In genomic region chr11:51856616-51857080, GRCm38 (mm10) we compare ENCODE assay signal across 8 mouse cellular contexts. TPM values are rescaled to one million over a fixed set of nuclear protein-coding genes. Genes with fewer than 3 reads are reported as not detected.
DNase-seq lines count a peak whose midpoint lies in the region; ATAC-seq and TF ChIP-seq lines count a peak whose summit lies in the region.

No protein-coding gene starts in this region.

- WGBS in hindbrain, postnatal 0 days, result under 1% methylated on average over 40 of the region's 41 CpGs

- H3K9me3 ChIP-seq in hindbrain, postnatal 0 days (ENCODE audit: low read length), result no peaks in the 10 kb centered on the region

- H3K27ac ChIP-seq in brown adipose tissue, adult 24 weeks (replicated peaks; ENCODE audit: low read depth, low read length), result peak overlapping the region; percentile 92
- peak overlapping the region; percentile 88 for H3K27ac ChIP-seq in hindbrain, postnatal 0 days

- peak overlapping the region; percentile 83 for H3K9ac ChIP-seq in hindbrain, postnatal 0 days (replicated peaks; ENCODE audit: low read length)

- H3K4me3 ChIP-seq in brown adipose tissue, adult 24 weeks (ENCODE audit: insufficient read depth, low read depth, low read length), result peak overlapping the region; percentile 85
- H3K4me3 ChIP-seq in hindbrain, postnatal 0 days (ENCODE audit: low read length), result peak overlapping the region; percentile 73

- DNase-seq in frontal cortex, postnatal 36 days (ENCODE audit: low spot score in 2 of 2), result peak; percentile 60
- DNase-seq in hindbrain, postnatal 0 days (ENCODE audit: low spot score), result peak; percentile 50
- peak; percentile 43 to 65 for DNase-seq in left cerebral cortex, adult 18-20 months (ENCODE audit: low spot score in 2 of 2)
- peak; percentile 54 for DNase-seq in lung, postnatal 14 days
- peak; percentile 33 for DNase-seq in retina, adult 2 months (ENCODE audit: low read depth, low spot score)
- DNase-seq in thymus, postnatal 14 days, result peak; percentile 76

- peak; percentile 18 for ATAC-seq in CD4-positive, CD25-positive, alpha-beta regulatory T cell, adult 4 months
- peak; percentile 15; the same call in 1 of the 2 replicates for ATAC-seq in hindbrain, postnatal 0 days

- peaks cover 3% of the 10 kb centered on the region; the same call in 1 of the 2 replicates for H3K4me1 ChIP-seq in brown adipose tissue, adult 24 weeks (ENCODE audit: control insufficient read depth, insufficient read depth, insufficient read length, low read length)
- H3K4me1 ChIP-seq in hindbrain, postnatal 0 days (ENCODE audit: insufficient read depth, low read length), result 0 out of 2 replicates have a peak, but pooled peaks cover 4% of the 10 kb centered on the region

- TF ChIP-seq CTCF in hindbrain, postnatal 0 days (IDR thresholded peaks at IDR 0.05; ENCODE audit: low read depth), result no peak

- H3K27me3 ChIP-seq in hindbrain, postnatal 0 days (ENCODE audit: insufficient read depth, low read length), result no peaks in the 10 kb centered on the region

- peak overlapping the region; percentile 98 for H3K4me2 ChIP-seq in hindbrain, postnatal 0 days (ENCODE audit: low read depth, low read length)

- no peaks in the 10 kb centered on the region for H3K36me3 ChIP-seq in hindbrain, postnatal 0 days (ENCODE audit: insufficient read depth, low read length)

RNA-seq across cellular contexts. Expression of gene Jade2, which starts 0.8 kb away (rescaled TPM):
- polyA plus RNA-seq in CD4-positive, CD25-positive, alpha-beta regulatory T cell, adult 4 months (2017; shearing (Covaris generic)), result 10 to 100 TPM; 19.9 to 27.8 TPM
- 1.9 and 2.6 TPM in 2 replicates for polyA plus RNA-seq in brown adipose tissue, adult 24 weeks (2012; ENCODE audit: insufficient read depth, insufficient read length, missing spikeins)
- total RNA-seq in hindbrain, postnatal 0 days (2014; rRNA removed), result 3.1 and 4.3 TPM in 2 replicates
- polyA plus RNA-seq in hindbrain, postnatal 0 days (2015; fragmentation: Nextera tagmentation; extraction: Ambion mirVana), result 1.1 and 1.2 TPM in 2 replicates
- 10 to 100 TPM; 65.4 to 70.5 TPM for total RNA-seq in left cerebral cortex, adult 18-20 months (2021)

Comparison
In these comparisons a context has a peak if more than half of its experiments do, and no peak if none do; other contexts are left out.
1. Peak in every context shown above with its lines: DNase-seq, ATAC-seq, H3K4me3 ChIP-seq and H3K27ac ChIP-seq.